15 mouse cellular contexts compared by ENCODE assay signal in genomic region chr2:15038705-15039104, GRCm38 (mm10). TPM values are rescaled to one million over a fixed set of nuclear protein-coding genes. Genes with fewer than 3 reads are reported as not detected.
A peak's percentile ranks its signal among the peaks of the same experiment; 100 is the strongest.
DNase-seq lines count a peak whose midpoint lies in the region; ATAC-seq and TF ChIP-seq lines count a peak whose summit lies in the region.
"Had no signal": no experiment of that assay in that cellular context is flagged by ENCODE, and none has a peak within 500 bp of the region (broad histone marks: within the 10 kb centered on the region; RNA-seq: fewer than 3 reads in every experiment).

No protein-coding gene starts in this region.

- TF ChIP-seq POLR2A in kidney, adult 2 months (IDR thresholded peaks at IDR 0.05; ENCODE audit: low read depth, low read length), result no peak

- ATAC-seq in kidney, embryonic 16.5 days (ENCODE audit: low FRiP score, low TSS enrichment), result no peak
- ATAC-seq in hindbrain, embryonic 12.5 days (ENCODE audit: low FRiP score), result no peak
- ATAC-seq in midbrain, postnatal 0 days (ENCODE audit: low FRiP score), result no peak
- ATAC-seq: midbrain, embryonic 15.5 days; Patski had no signal

- H3K4me3 ChIP-seq in kidney, adult 2 months (ENCODE audit: insufficient read depth, low read depth, low read length), result no peak overlapping the region
- no peak overlapping the region for H3K4me3 ChIP-seq in kidney, embryonic 16.5 days (ENCODE audit: low read length)
- no peak overlapping the region for H3K4me3 ChIP-seq in hindbrain, embryonic 12.5 days
- H3K4me3 ChIP-seq in midbrain, postnatal 0 days (ENCODE audit: low read depth, low read length), result no peak overlapping the region
- H3K4me3 ChIP-seq: hindbrain, embryonic 15.5 days; midbrain, embryonic 15.5 days; neural tube, embryonic 12.5 days had no signal

- no peaks in the 10 kb centered on the region for H3K27me3 ChIP-seq in kidney, adult 2 months (replicated peaks; ENCODE audit: control insufficient read depth, insufficient read depth, low read length)
- H3K27me3 ChIP-seq in kidney, embryonic 16.5 days (ENCODE audit: insufficient read depth, low read length), result no peaks in the 10 kb centered on the region
- no peaks in the 10 kb centered on the region for H3K27me3 ChIP-seq in hindbrain, embryonic 12.5 days
- H3K27me3 ChIP-seq in midbrain, postnatal 0 days (ENCODE audit: insufficient read depth, low read length), result no peaks in the 10 kb centered on the region
- H3K27me3 ChIP-seq: hindbrain, embryonic 15.5 days; midbrain, embryonic 15.5 days; neural tube, embryonic 12.5 days; Patski had no signal

- H3K36me3 ChIP-seq in kidney, adult 2 months (ENCODE audit: control insufficient read depth, insufficient read depth, low read length), result no peaks in the 10 kb centered on the region; the same call in 1 of the 2 replicates
- H3K36me3 ChIP-seq in kidney, embryonic 16.5 days (ENCODE audit: insufficient read depth, low read length), result no peaks in the 10 kb centered on the region
- H3K36me3 ChIP-seq in hindbrain, embryonic 12.5 days, result 0 out of 2 replicates have a peak, but pooled peaks cover 7% of the 10 kb centered on the region
- H3K36me3 ChIP-seq in midbrain, postnatal 0 days (ENCODE audit: insufficient read depth, low read length), result peaks cover 7% of the 10 kb centered on the region; the same call in 1 of the 2 replicates
- H3K36me3 ChIP-seq: neural tube, embryonic 12.5 days had no signal

- no peak overlapping the region for H3K4me2 ChIP-seq in kidney, embryonic 16.5 days (replicated peaks; ENCODE audit: low read depth, low read length)
- H3K4me2 ChIP-seq in hindbrain, embryonic 12.5 days (replicated peaks), result no peak overlapping the region
- H3K4me2 ChIP-seq in midbrain, postnatal 0 days (ENCODE audit: low read depth, low read length, poor library complexity, severe bottlenecking), result no peak overlapping the region
- H3K4me2 ChIP-seq: hindbrain, embryonic 15.5 days; midbrain, embryonic 15.5 days; neural tube, embryonic 12.5 days had no signal

- no peaks in the 10 kb centered on the region for H3K9me3 ChIP-seq in kidney, embryonic 16.5 days (ENCODE audit: low read length)
- no peaks in the 10 kb centered on the region for H3K9me3 ChIP-seq in hindbrain, embryonic 12.5 days (replicated peaks)
- no peaks in the 10 kb centered on the region for H3K9me3 ChIP-seq in midbrain, postnatal 0 days (ENCODE audit: low read length)
- H3K9me3 ChIP-seq: hindbrain, embryonic 15.5 days; midbrain, embryonic 15.5 days; neural tube, embryonic 12.5 days had no signal

- no peak overlapping the region for H3K9ac ChIP-seq in kidney, embryonic 16.5 days (replicated peaks; ENCODE audit: low read length)
- H3K9ac ChIP-seq in hindbrain, embryonic 12.5 days, result no peak overlapping the region
- H3K9ac ChIP-seq in midbrain, postnatal 0 days (replicated peaks; ENCODE audit: low read length, poor library complexity, severe bottlenecking), result no peak overlapping the region
- H3K9ac ChIP-seq: hindbrain, embryonic 15.5 days; midbrain, embryonic 15.5 days; neural tube, embryonic 12.5 days had no signal

- H3K4me1 ChIP-seq in kidney, adult 2 months (ENCODE audit: control insufficient read depth, insufficient read depth, low read length), result no peaks in the 10 kb centered on the region
- no peaks in the 10 kb centered on the region for H3K4me1 ChIP-seq in kidney, embryonic 16.5 days (ENCODE audit: insufficient read depth, low read length)
- H3K4me1 ChIP-seq in hindbrain, embryonic 12.5 days, result no peaks in the 10 kb centered on the region
- H3K4me1 ChIP-seq in midbrain, postnatal 0 days (ENCODE audit: insufficient read depth, low read length), result no peaks in the 10 kb centered on the region
- H3K4me1 ChIP-seq: hindbrain, embryonic 15.5 days; midbrain, embryonic 15.5 days; neural tube, embryonic 12.5 days had no signal

- H3K27ac ChIP-seq in kidney, adult 2 months (ENCODE audit: insufficient read depth, low read depth, low read length), result peak overlapping the region; percentile 70; the same call in 1 of the 2 replicates
- H3K27ac ChIP-seq in kidney, embryonic 16.5 days (ENCODE audit: low read length), result no peak overlapping the region
- H3K27ac ChIP-seq in hindbrain, embryonic 12.5 days, result no peak overlapping the region
- H3K27ac ChIP-seq in midbrain, postnatal 0 days (ENCODE audit: low read depth, low read length), result no peak overlapping the region
- H3K27ac ChIP-seq: hindbrain, embryonic 15.5 days; macrophage; midbrain, embryonic 15.5 days; neural tube, embryonic 12.5 days had no signal

- peak; percentile 19 for DNase-seq in adrenal gland, adult 2 months
- DNase-seq in adrenal gland, postnatal 25 days, result no peak
- peak; percentile 81 for DNase-seq in kidney, adult 2 months
- peak; percentile 13 to 31 for DNase-seq in kidney, postnatal 4 days
- DNase-seq in skeletal muscle tissue, adult 2 months (ENCODE audit: low read depth, low spot score), result peak; percentile 23
- no peak for DNase-seq in midbrain, postnatal 0 days (ENCODE audit: low spot score)
- DNase-seq: cerebellum, postnatal 36 days; thymus, postnatal 25 days had no signal

- WGBS in kidney, adult 2 months, result 73% methylated on average over 6 of the region's 6 CpGs
- 87% methylated on average over 6 of the region's 6 CpGs for WGBS in kidney, embryonic 16.5 days
- 87% methylated on average over 6 of the region's 6 CpGs for WGBS in hindbrain, embryonic 12.5 days
- 93% methylated on average over 6 of the region's 6 CpGs for whole genome bisulfite sequencing in midbrain, postnatal 0 days

- TF ChIP-seq CTCF in kidney, adult 2 months (conservative IDR thresholded peaks at IDR 0.05; ENCODE audit: insufficient read depth, insufficient read length, low read depth, low read length), result no peak
- no peak for TF ChIP-seq CTCF in midbrain, postnatal 0 days (IDR thresholded peaks at IDR 0.05)

RNA-seq across cellular contexts. Expression of gene Arl5b, which starts 10.5 kb away (rescaled TPM):
- 10 to 100 TPM; 23.5 to 24.8 TPM for total RNA-seq in adrenal gland, adult 2 months (2021)
- 1.9 and 3.7 TPM in 2 replicates for polyA plus RNA-seq in adrenal gland, adult 2 months (2012; rRNA removed)
- 23.3 and 24.1 TPM in 2 replicates for total RNA-seq in adrenal gland, postnatal 25 days (2021)
- polyA plus RNA-seq in kidney, adult 2 months (2012; rRNA removed), result 4.3 and 5.8 TPM in 2 replicates
- polyA plus RNA-seq in kidney, embryonic 16.5 days (2015; fragmentation: Nextera tagmentation; extraction: Ambion mirVana), result 26.8 and 31.9 TPM in 2 replicates
- 58.1 and 58.7 TPM in 2 replicates for polyA plus RNA-seq in hindbrain, embryonic 12.5 days (2016; fragmentation: Nextera tagmentation; extraction: Ambion mirVana)
- total RNA-seq in midbrain, postnatal 0 days (2014; rRNA removed), result 37.0 and 59.5 TPM in 2 replicates
- polyA plus RNA-seq in midbrain, postnatal 0 days (2015; fragmentation: Nextera tagmentation; extraction: Ambion mirVana), result 13.9 and 16.6 TPM in 2 replicates

RNA-seq across cellular contexts. Expression of gene Nsun6, which starts 16.2 kb away (rescaled TPM):
- total RNA-seq in adrenal gland, adult 2 months (2021), result 1 to 10 TPM; 7.2 to 7.9 TPM
- polyA plus RNA-seq in adrenal gland, adult 2 months (2012; rRNA removed), result 1.1 and 1.8 TPM in 2 replicates
- 11.7 and 11.8 TPM in 2 replicates for total RNA-seq in adrenal gland, postnatal 25 days (2021)
- 1.4 and 3.8 TPM in 2 replicates for polyA plus RNA-seq in kidney, adult 2 months (2012; rRNA removed)
- polyA plus RNA-seq in kidney, embryonic 16.5 days (2015; fragmentation: Nextera tagmentation; extraction: Ambion mirVana), result 9.9 and 13.0 TPM in 2 replicates
- 14.2 and 16.1 TPM in 2 replicates for polyA plus RNA-seq in hindbrain, embryonic 12.5 days (2016; fragmentation: Nextera tagmentation; extraction: Ambion mirVana)
- 7.5 and 13.9 TPM in 2 replicates for total RNA-seq in midbrain, postnatal 0 days (2014; rRNA removed)
- 16.0 and 16.2 TPM in 2 replicates for polyA plus RNA-seq in midbrain, postnatal 0 days (2015; fragmentation: Nextera tagmentation; extraction: Ambion mirVana)

Comparison
In these comparisons a context has a peak if more than half of its experiments do, and no peak if none do; other contexts are left out.
1. DNase-seq: peak in adrenal gland, adult 2 months (single experiment), kidney, adult 2 months (single experiment), kidney, postnatal 4 days (2 of 2) and skeletal muscle tissue, adult 2 months (single experiment); none in adrenal gland, postnatal 25 days (single experiment) and midbrain, postnatal 0 days (single experiment).